Mouse (Mus musculus) lung, postnatal 0 days (tissue): Measurements from ENCODE around the gene Afdn.

ENCODE experiments used
- CTCF ChIP-seq: IDR thresholded peaks from 2 replicates; pipeline ENCODE4 v1.5.1; 2016; ENCODE audit warnings: antibody characterized with exemption, mild to moderate bottlenecking
- EP300 ChIP-seq: IDR thresholded peaks from 2 replicates; pipeline ENCODE4 v1.6.1; 2016; ENCODE audit warnings: antibody characterized with exemption, mild to moderate bottlenecking, control low read depth

DNA sequence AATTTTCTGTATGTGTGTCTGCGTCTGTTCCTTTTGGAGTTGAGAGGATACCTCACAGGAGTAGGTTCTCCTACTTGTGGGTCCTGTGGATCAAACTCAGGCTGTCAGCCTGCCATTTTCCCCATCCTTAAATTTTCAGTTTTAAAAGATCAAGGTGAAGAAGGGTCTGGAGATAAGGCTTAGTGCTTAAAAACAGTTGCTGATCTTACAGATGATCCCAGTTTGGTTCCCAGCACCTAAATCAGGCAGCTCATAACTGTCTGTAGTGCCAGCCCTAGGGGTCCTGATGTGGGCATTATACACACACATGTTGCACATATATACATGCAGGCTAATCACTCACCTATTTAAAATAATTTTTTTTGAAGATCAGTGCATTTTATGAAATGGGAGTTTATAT, 69.9 kb downstream of the Afdn start:
- TF ChIP-seq CTCF (no peak), EP300 (no peak)
